Mouse (Mus musculus): ENCODE results near the gene Cmc1. TPM values are rescaled to one million over a fixed set of nuclear protein-coding genes. Genes with fewer than 3 reads are reported as not detected.

The Cmc1 gene
- polyA plus RNA-seq, 1 experiment from 2014 or later, result 46.2 TPM

- no peaks in the 10 kb centered on the region for H3K36me3 ChIP-seq (ENCODE audit: insufficient read depth, low read length)
- WGBS, result 86% methylated on average over 7 of the region's 7 CpGs
- no peaks in the 10 kb centered on the region for H3K27me3 ChIP-seq (replicated peaks; ENCODE audit: insufficient read depth, low read length)
- H3K9me3 ChIP-seq (ENCODE audit: low read length), result no peaks in the 10 kb centered on the region
- H3K4me2 ChIP-seq (replicated peaks; ENCODE audit: low read depth, low read length), result no peak overlapping the region
- ATAC-seq (no peak), DNase-seq (ENCODE audit: low spot score) (no peak)
- no peak overlapping the region for H3K27ac ChIP-seq (ENCODE audit: low read length)
- H3K9ac ChIP-seq (replicated peaks; ENCODE audit: low read depth), result no peak overlapping the region
- TF ChIP-seq CTCF (IDR thresholded peaks at IDR 0.05) (no peak), EP300 (IDR thresholded peaks at IDR 0.05) (no peak)
- H3K4me1 ChIP-seq (ENCODE audit: insufficient read depth, low read depth, low read length), result no peaks in the 10 kb centered on the region
- no peak overlapping the region for H3K4me3 ChIP-seq (ENCODE audit: low read depth, low read length)
These were observed 37.4 kb upstream of the Cmc1 start for GRCm38 (mm10) chr9:118187420-118187819.

GRCm38 (mm10) chr9:118186776-118187175, 36.8 kb upstream of the Cmc1 start:
- H3K4me2 ChIP-seq (replicated peaks; ENCODE audit: low read depth, low read length), result no peak overlapping the region
- no peak overlapping the region for H3K4me3 ChIP-seq (ENCODE audit: low read depth, low read length)
- no peak overlapping the region for H3K9ac ChIP-seq (replicated peaks; ENCODE audit: low read depth)
- no peaks in the 10 kb centered on the region for H3K9me3 ChIP-seq (ENCODE audit: low read length)
- H3K27me3 ChIP-seq (replicated peaks; ENCODE audit: insufficient read depth, low read length), result no peaks in the 10 kb centered on the region
- no peaks in the 10 kb centered on the region for H3K36me3 ChIP-seq (ENCODE audit: insufficient read depth, low read length)
- WGBS, result 79% methylated on average over 10 of the region's 10 CpGs
- ATAC-seq (no peak), DNase-seq (ENCODE audit: low spot score) (no peak)
- no peak for TF ChIP-seq CTCF (IDR thresholded peaks at IDR 0.05)
- TF ChIP-seq EP300 (IDR thresholded peaks at IDR 0.05), result no peak
- no peaks in the 10 kb centered on the region for H3K4me1 ChIP-seq (ENCODE audit: insufficient read depth, low read depth, low read length)
- H3K27ac ChIP-seq (ENCODE audit: low read length), result no peak overlapping the region

- H3K27me3 ChIP-seq (replicated peaks; ENCODE audit: insufficient read depth, low read length), result no peaks in the 10 kb centered on the region
- H3K9me3 ChIP-seq (ENCODE audit: low read length), result no peaks in the 10 kb centered on the region
- no peak for ATAC-seq
- H3K4me2 ChIP-seq (replicated peaks; ENCODE audit: low read depth, low read length), result no peak overlapping the region
- H3K4me3 ChIP-seq (ENCODE audit: low read depth, low read length), result no peak overlapping the region
- H3K9ac ChIP-seq (replicated peaks; ENCODE audit: low read depth), result no peak overlapping the region
- no peaks in the 10 kb centered on the region for H3K36me3 ChIP-seq (ENCODE audit: insufficient read depth, low read length)
- 80% methylated on average over 18 of the region's 18 CpGs for WGBS
- TF ChIP-seq EP300 (IDR thresholded peaks at IDR 0.05), result no peak
- no peak for TF ChIP-seq CTCF (IDR thresholded peaks at IDR 0.05)
- H3K27ac ChIP-seq (ENCODE audit: low read length), result no peak overlapping the region
- no peak for DNase-seq (ENCODE audit: low spot score)
- H3K4me1 ChIP-seq (ENCODE audit: insufficient read depth, low read depth, low read length), result no peaks in the 10 kb centered on the region
These were observed 29.4 kb upstream of the Cmc1 start for GRCm38 (mm10) chr9:118179136-118180025.

- H3K4me1 ChIP-seq (ENCODE audit: insufficient read depth, low read depth, low read length), result no peaks in the 10 kb centered on the region
- no peaks in the 10 kb centered on the region for H3K27me3 ChIP-seq (replicated peaks; ENCODE audit: insufficient read depth, low read length)
- H3K9ac ChIP-seq (replicated peaks; ENCODE audit: low read depth), result no peak overlapping the region
- H3K36me3 ChIP-seq (ENCODE audit: insufficient read depth, low read length), result no peaks in the 10 kb centered on the region
- no peak overlapping the region for H3K27ac ChIP-seq (ENCODE audit: low read length)
- DNase-seq (ENCODE audit: low spot score) (no peak), ATAC-seq (no peak)
- H3K4me2 ChIP-seq (replicated peaks; ENCODE audit: low read depth, low read length), result no peak overlapping the region
- H3K4me3 ChIP-seq (ENCODE audit: low read depth, low read length), result no peak overlapping the region
- H3K9me3 ChIP-seq (ENCODE audit: low read length), result no peaks in the 10 kb centered on the region
- no peak for TF ChIP-seq EP300 (IDR thresholded peaks at IDR 0.05)
- TF ChIP-seq CTCF (IDR thresholded peaks at IDR 0.05), result no peak
- WGBS, result 72% methylated on average over 3 of the region's 3 CpGs
These were observed 26.7 kb upstream of the Cmc1 start for GRCm38 (mm10) chr9:118176687-118177086.

- no peak overlapping the region for H3K9ac ChIP-seq (replicated peaks; ENCODE audit: low read depth)
- H3K4me3 ChIP-seq (ENCODE audit: low read depth, low read length), result no peak overlapping the region
- no peaks in the 10 kb centered on the region for H3K27me3 ChIP-seq (replicated peaks; ENCODE audit: insufficient read depth, low read length)
- TF ChIP-seq CTCF (IDR thresholded peaks at IDR 0.05) (no peak), EP300 (IDR thresholded peaks at IDR 0.05) (no peak)
- 88% methylated on average over 4 of the region's 4 CpGs for WGBS
- ATAC-seq (no peak), DNase-seq (ENCODE audit: low spot score) (no peak)
- H3K27ac ChIP-seq (ENCODE audit: low read length), result no peak overlapping the region
- H3K9me3 ChIP-seq (ENCODE audit: low read length), result no peaks in the 10 kb centered on the region
- no peaks in the 10 kb centered on the region for H3K36me3 ChIP-seq (ENCODE audit: insufficient read depth, low read length)
- H3K4me2 ChIP-seq (replicated peaks; ENCODE audit: low read depth, low read length), result no peak overlapping the region
- no peaks in the 10 kb centered on the region for H3K4me1 ChIP-seq (ENCODE audit: insufficient read depth, low read depth, low read length)
These were observed 25.4 kb upstream of the Cmc1 start for GRCm38 (mm10) chr9:118175411-118175810.

GRCm38 (mm10) chr9:118173086-118173485, 23.1 kb upstream of the Cmc1 start:
- Histone ChIP-seq H3K9ac (replicated peaks; ENCODE audit: low read depth) (no peak overlapping the region), H3K4me2 (replicated peaks; ENCODE audit: low read depth, low read length) (no peak overlapping the region), H3K36me3 (ENCODE audit: insufficient read depth, low read length) (no peaks in the 10 kb centered on the region), H3K4me1 (ENCODE audit: insufficient read depth, low read depth, low read length) (no peaks in the 10 kb centered on the region), H3K9me3 (ENCODE audit: low read length) (no peaks in the 10 kb centered on the region), H3K27ac (ENCODE audit: low read length) (no peak overlapping the region), H3K27me3 (replicated peaks; ENCODE audit: insufficient read depth, low read length) (no peaks in the 10 kb centered on the region), H3K4me3 (ENCODE audit: low read depth, low read length) (no peak overlapping the region)
- DNase-seq (ENCODE audit: low spot score) (no peak), ATAC-seq (no peak)
- TF ChIP-seq CTCF (IDR thresholded peaks at IDR 0.05) (no peak), EP300 (IDR thresholded peaks at IDR 0.05) (no peak)
- 84% methylated on average over 4 of the region's 4 CpGs for WGBS
